Mouse (Mus musculus) Patski (cell line): ENCODE measurements around the gene Itgb1bp2. TPM values are rescaled to one million over a fixed set of nuclear protein-coding genes. Genes with fewer than 3 reads are reported as not detected.

Experiments used
- ATAC-seq: fragments of 100-300 bp; one replicate; pipeline ENCODE4 v1.8.0; 2021
- CTCF ChIA-PET: fragments of 350-600 bp; sonication (Branson Sonifier 250); formaldehyde crosslinking; loops from one replicate; lab custom pipeline; 2022; ENCODE audit warnings: inconsistent platforms; lab: Charles Lee
- POLR2A ChIA-PET: fragments of 350-600 bp; sonication (Branson Sonifier 250); formaldehyde crosslinking; loops from one replicate; lab custom pipeline; 2022; ENCODE audit warnings: antibody characterized with exemption, inconsistent platforms; lab: Charles Lee
- DNase-seq: peaks from one replicate; pipeline ENCODE4 v3.0.0-alpha.2; 2011; ENCODE audit warnings: low read depth, low spot score
- H3K27me3 ChIP-seq: fragments of 371-371 bp; one replicate; pipeline ENCODE4 v1.5.1; 2021
- CTCF ChIP-seq: fragments of 100-300 bp; IDR thresholded peaks from one replicate; pipeline ENCODE4 v1.5.1; 2021
- in situ Hi-C: fragments of 300-500 bp; cut with MboI; formaldehyde crosslinking; loops from 3 replicates; pipeline ENCODE4 v1.11.1; 2018; ENCODE audit warnings: low pct_unique_long_range_greater_than_20kb, mixed read lengths
- polyA plus RNA-seq: library from polyadenylated mRNA; unstranded; gene quantifications from one replicate; pipeline ENCODE4 v1.2.3, GENCODE M21; 2021

The Itgb1bp2 gene
- 0.36 TPM for polyA plus RNA-seq

- ChIA-PET CTCF (no interaction called here), POLR2A (no interaction called here)
- TF ChIP-seq CTCF = no peak
- peaks cover 12% of the 10 kb centered on the region for H3K27me3 ChIP-seq
- no peak for ATAC-seq
- in situ Hi-C loops = no loop called here
- no peak for DNase-seq
Observed at GRCm38 (mm10) chrX:101448886-101449475, at the start of gene Itgb1bp2. Gene Itgb1bp2 (plus strand): TSS chrX:101449088.

GRCm38 (mm10) chrX:101418946-101419724, 29.8 kb upstream of the Itgb1bp2 start:
- in situ Hi-C loops = no loop called here
- CTCF ChIA-PET = interaction anchor here (1.0 kb wide), 1 partner anchor 9 kb away, joined by 3 read pairs; the partner anchor contains the start of gene Nono
- no peak for DNase-seq
- no peaks in the 10 kb centered on the region for H3K27me3 ChIP-seq
- POLR2A ChIA-PET = interaction anchor here (1.1 to 1.3 kb wide), 2 partner anchors 10 to 11 kb away, joined by 3 to 4 read pairs; partner anchors contain the start of gene Nono
- no peak for TF ChIP-seq CTCF
- ATAC-seq = no peak

GRCm38 (mm10) chrX:101419725-101420699, 28.9 kb upstream of the Itgb1bp2 start:
- no peak for DNase-seq
- ChIA-PET POLR2A (interaction anchor here (0.6 to 1.3 kb wide), 3 partner anchors 9 to 13 kb away, joined by 3 to 4 read pairs (median 4); partner anchors contain the start of gene Nono), CTCF (interaction anchor here (1.0 kb wide), 1 partner anchor 8 kb away, joined by 3 read pairs; the partner anchor contains the start of gene Nono)
- TF ChIP-seq CTCF = no peak
- no peaks in the 10 kb centered on the region for H3K27me3 ChIP-seq
- peak; percentile 74 for ATAC-seq
- in situ Hi-C loops = no loop called here

- in situ Hi-C loops = no loop called here
- ChIA-PET POLR2A (interaction anchor here (0.6 kb wide), 1 partner anchor 13 kb away, joined by 4 read pairs; no protein-coding TSS in a partner anchor), CTCF (no interaction called here)
- ATAC-seq (no peak), DNase-seq (no peak)
- no peak for TF ChIP-seq CTCF
- no peaks in the 10 kb centered on the region for H3K27me3 ChIP-seq
Observed at GRCm38 (mm10) chrX:101420700-101421095, 28.2 kb upstream of the Itgb1bp2 start, which contains the start of gene Zmym3. Gene Zmym3 (minus strand): TSS chrX:101420849.

- no peaks in the 10 kb centered on the region for H3K27me3 ChIP-seq
- CTCF ChIA-PET = no interaction called here
- in situ Hi-C loops = no loop called here
- no peak for ATAC-seq
- TF ChIP-seq CTCF = no peak
- POLR2A ChIA-PET = no interaction called here
- DNase-seq = no peak
Observed at GRCm38 (mm10) chrX:101423462-101423861, 25.4 kb upstream of the Itgb1bp2 start.

- ChIA-PET POLR2A (interaction anchor here (1.0 kb wide), 1 partner anchor 10 kb away, joined by 3 read pairs; no protein-coding TSS in a partner anchor), CTCF (interaction anchor here (1.4 to 1.5 kb wide), 4 partner anchors 9 to 296 kb away, joined by 3 to 5 read pairs (median 4); no protein-coding TSS in a partner anchor)
- in situ Hi-C loops = no loop called here
- no peak for ATAC-seq
- no peaks in the 10 kb centered on the region for H3K27me3 ChIP-seq
- TF ChIP-seq CTCF = no peak
- no peak for DNase-seq
Observed at GRCm38 (mm10) chrX:101427774-101428173, 21.1 kb upstream of the Itgb1bp2 start.

GRCm38 (mm10) chrX:101428785-101429141, 20.1 kb upstream of the Itgb1bp2 start:
- ChIA-PET CTCF (interaction anchor here (1.4 to 1.5 kb wide), 2 partner anchors 10 to 27 kb away, joined by 3 to 5 read pairs; no protein-coding TSS in a partner anchor), POLR2A (interaction anchor here (1.0 kb wide), 2 partner anchors 10 to 16 kb away, joined by 3 to 4 read pairs; no protein-coding TSS in a partner anchor)
- no peaks in the 10 kb centered on the region for H3K27me3 ChIP-seq
- TF ChIP-seq CTCF = no peak
- DNase-seq (no peak), ATAC-seq (no peak)
- in situ Hi-C loops = no loop called here

- in situ Hi-C loops = no loop called here
Observed at GRCm38 (mm10) chrX:101429142-101429949, 19.5 kb upstream of the Itgb1bp2 start, which contains the start of gene Nono. Gene Nono (plus strand): TSS chrX:101429318.

GRCm38 (mm10) chrX:101429976-101430375, 18.9 kb upstream of the Itgb1bp2 start:
- peak; percentile 25 for ATAC-seq
- ChIA-PET CTCF (no interaction called here), POLR2A (interaction anchor here (1.0 kb wide), 1 partner anchor 11 kb away, joined by 4 read pairs; no protein-coding TSS in a partner anchor)
- DNase-seq = no peak
- in situ Hi-C loops = no loop called here
- TF ChIP-seq CTCF = no peak
- no peaks in the 10 kb centered on the region for H3K27me3 ChIP-seq

More at GRCm38 (mm10) chrX:101429142-101429949, 19.5 kb upstream of the Itgb1bp2 start, which contains the start of gene Nono:
- no peak for TF ChIP-seq CTCF
- POLR2A ChIA-PET = interaction anchor here (1.0 kb wide), 3 partner anchors 10 to 16 kb away, joined by 3 to 4 read pairs (median 4); no protein-coding TSS in a partner anchor
- no peaks in the 10 kb centered on the region for H3K27me3 ChIP-seq
- ATAC-seq (peak; percentile 88), DNase-seq (peak; percentile 85)
- CTCF ChIA-PET = interaction anchor here (1.4 kb wide), 1 partner anchor 10 kb away, joined by 3 read pairs; no protein-coding TSS in a partner anchor
